Mouse (Mus musculus) liver, embryonic 16.5 days (tissue): ENCODE results near the gene Pllp. TPM values are rescaled to one million over a fixed set of nuclear protein-coding genes. Genes with fewer than 3 reads are reported as not detected.

Experiments used
- ATAC-seq: fragments of 200-750 bp; cut with Nextera tagmentation; 2 replicates; pipeline ENCODE4 v1.8.0; 2017; ENCODE audit warnings: low read depth, mild to moderate bottlenecking, moderate number of reproducible peaks, moderate library complexity
- H3K27ac ChIP-seq: fragments of 300-500 bp; sonication (generic); 2 replicates; pipeline ENCODE4 v1.5.1; 2014; ENCODE audit warnings: mild to moderate bottlenecking, low read length
- H3K27me3 ChIP-seq: fragments of 300-500 bp; sonication (generic); 2 replicates; pipeline ENCODE4 v1.6.1; 2014; ENCODE audit warnings: low read depth, low read length, mixed read lengths; ENCODE audit not compliant: control insufficient read depth, insufficient read depth
- H3K36me3 ChIP-seq: fragments of 300-500 bp; sonication (generic); 2 replicates; pipeline ENCODE4 v1.6.1; 2014; ENCODE audit warnings: mild to moderate bottlenecking; ENCODE audit not compliant: control insufficient read depth, insufficient read depth
- H3K4me1 ChIP-seq: fragments of 300-500 bp; sonication (generic); 2 replicates; pipeline ENCODE4 v1.6.1; 2014; ENCODE audit warnings: low read depth, low read length, mixed read lengths; ENCODE audit not compliant: control insufficient read depth
- H3K4me2 ChIP-seq: fragments of 300-500 bp; sonication (generic); 2 replicates; pipeline ENCODE4 v1.6.1; 2014; ENCODE audit warnings: low read depth, low read length, mixed read lengths
- H3K4me3 ChIP-seq: fragments of 300-500 bp; sonication (generic); 2 replicates; pipeline ENCODE4 v1.5.1; 2014; ENCODE audit warnings: low read depth, mild to moderate bottlenecking, low read length
- H3K9ac ChIP-seq: fragments of 300-500 bp; sonication (generic); 2 replicates; pipeline ENCODE4 v1.6.1; 2014; ENCODE audit warnings: low read depth, low read length
- H3K9me3 ChIP-seq: fragments of 300-500 bp; sonication (generic); replicated peaks from 2 replicates; pipeline ENCODE4 v1.6.1; 2016; ENCODE audit warnings: low read length; ENCODE audit not compliant: control insufficient read depth
- WGBS: fragments of 180-500 bp; shearing (Covaris S2); extraction: QIAGEN DNeasy Blood & Tissue Kit; methylation state at CpG from one replicate; pipeline ENCODE4 v1.1.7; 2014; ENCODE audit not compliant: insufficient replicate concordance; 5-methylcytosine and 5-hydroxymethylcytosine counted together
- polyA plus RNA-seq: library from polyadenylated mRNA; unstranded; fragments of >200 nt; fragmentation: Nextera tagmentation; extraction: Ambion mirVana; gene quantifications from 2 replicates; pipeline ENCODE4 v1.2.1, GENCODE M21; 2015

Pllp gene
- polyA plus RNA-seq, 1 experiment from 2014 or later, result 0.96 TPM

- Histone ChIP-seq H3K36me3 (no peaks in the 10 kb centered on the region), H3K27ac (no peak overlapping the region), H3K4me3 (no peak overlapping the region), H3K4me1 (peaks cover 8% of the 10 kb centered on the region), H3K4me2 (no peak overlapping the region), H3K9me3 (no peaks in the 10 kb centered on the region), H3K27me3 (peaks cover 54% of the 10 kb centered on the region), H3K9ac (no peak overlapping the region)
- no peak for ATAC-seq
- WGBS, result 44% methylated on average over 3 of the region's 3 CpGs
Measured at GRCm38 (mm10) chr8:94696566-94696965, 488 bp upstream of the Pllp start.

GRCm38 (mm10) chr8:94695341-94695993 lies 611 bp downstream of the Pllp start:
- H3K4me1 ChIP-seq, result peaks cover 8% of the 10 kb centered on the region
- H3K27me3 ChIP-seq, result peaks cover 54% of the 10 kb centered on the region
- no peak overlapping the region; the same call in 1 of the 2 replicates for H3K9ac ChIP-seq
- ATAC-seq, result peak; percentile 11; the same call in 1 of the 2 replicates
- under 1% methylated on average over 31 of the region's 31 CpGs for WGBS
- no peaks in the 10 kb centered on the region for H3K36me3 ChIP-seq
- H3K4me2 ChIP-seq, result peak overlapping the region; percentile 61
- H3K4me3 ChIP-seq, result peak overlapping the region; percentile 54
- no peaks in the 10 kb centered on the region for H3K9me3 ChIP-seq
- no peak overlapping the region for H3K27ac ChIP-seq

- H3K36me3 ChIP-seq, result no peaks in the 10 kb centered on the region
- peaks cover 54% of the 10 kb centered on the region for H3K27me3 ChIP-seq
- no peak overlapping the region for H3K4me2 ChIP-seq
- ATAC-seq, result no peak
- 10% methylated on average over 6 of the region's 6 CpGs for WGBS
- H3K4me1 ChIP-seq, result peaks cover 8% of the 10 kb centered on the region
- H3K9ac ChIP-seq, result no peak overlapping the region
- H3K27ac ChIP-seq, result no peak overlapping the region
- H3K4me3 ChIP-seq, result no peak overlapping the region
- no peaks in the 10 kb centered on the region for H3K9me3 ChIP-seq
Measured at GRCm38 (mm10) chr8:94694701-94695100, 1.4 kb downstream of the Pllp start.

- Histone ChIP-seq H3K27ac (no peak overlapping the region), H3K27me3 (no peaks in the 10 kb centered on the region), H3K9ac (no peak overlapping the region), H3K4me2 (no peak overlapping the region), H3K4me3 (no peak overlapping the region), H3K36me3 (no peaks in the 10 kb centered on the region), H3K9me3 (no peaks in the 10 kb centered on the region), H3K4me1 (no peaks in the 10 kb centered on the region)
- ATAC-seq, result no peak
- whole genome bisulfite sequencing, result 49% methylated on average over 9 of the region's 9 CpGs
Measured at GRCm38 (mm10) chr8:94685953-94686352, 10.1 kb downstream of the Pllp start.

- Histone ChIP-seq H3K27me3 (no peaks in the 10 kb centered on the region), H3K27ac (no peak overlapping the region), H3K4me3 (no peak overlapping the region), H3K36me3 (no peaks in the 10 kb centered on the region), H3K4me1 (no peaks in the 10 kb centered on the region), H3K9me3 (peaks cover 4% of the 10 kb centered on the region; the same call in 1 of the 2 replicates), H3K4me2 (no peak overlapping the region), H3K9ac (no peak overlapping the region)
- no peak for ATAC-seq
- 42% methylated on average over 4 of the region's 4 CpGs for WGBS
Measured at GRCm38 (mm10) chr8:94684287-94684686, 11.8 kb downstream of the Pllp start.

GRCm38 (mm10) chr8:94682732-94683524 lies 13.2 kb downstream of the Pllp start:
- Histone ChIP-seq H3K27me3 (no peaks in the 10 kb centered on the region), H3K36me3 (no peaks in the 10 kb centered on the region), H3K4me3 (no peak overlapping the region), H3K9me3 (peaks cover 4% of the 10 kb centered on the region; the same call in 1 of the 2 replicates), H3K27ac (no peak overlapping the region), H3K4me1 (no peaks in the 10 kb centered on the region), H3K9ac (no peak overlapping the region), H3K4me2 (no peak overlapping the region)
- 63% methylated on average over 16 of the region's 16 CpGs for WGBS
- ATAC-seq, result no peak

GRCm38 (mm10) chr8:94680414-94680813 lies 15.7 kb downstream of the Pllp start:
- WGBS, result 71% methylated on average over 3 of the region's 3 CpGs
- H3K4me2 ChIP-seq, result no peak overlapping the region
- H3K9ac ChIP-seq, result no peak overlapping the region
- no peak overlapping the region for H3K4me3 ChIP-seq
- H3K36me3 ChIP-seq, result no peaks in the 10 kb centered on the region
- no peaks in the 10 kb centered on the region for H3K27me3 ChIP-seq
- H3K27ac ChIP-seq, result no peak overlapping the region
- peaks cover 4% of the 10 kb centered on the region; the same call in 1 of the 2 replicates for H3K9me3 ChIP-seq
- no peaks in the 10 kb centered on the region for H3K4me1 ChIP-seq
- no peak for ATAC-seq

GRCm38 (mm10) chr8:94678582-94678981 lies 17.5 kb downstream of the Pllp start:
- H3K9ac ChIP-seq, result no peak overlapping the region
- 35% methylated on average over 9 of the region's 9 CpGs for WGBS
- H3K4me3 ChIP-seq, result no peak overlapping the region
- no peak for ATAC-seq
- no peak overlapping the region for H3K27ac ChIP-seq
- H3K27me3 ChIP-seq, result no peaks in the 10 kb centered on the region
- H3K9me3 ChIP-seq, result peaks cover 4% of the 10 kb centered on the region; the same call in 1 of the 2 replicates
- no peak overlapping the region for H3K4me2 ChIP-seq
- no peaks in the 10 kb centered on the region for H3K36me3 ChIP-seq
- no peaks in the 10 kb centered on the region for H3K4me1 ChIP-seq

- no peak overlapping the region for H3K4me2 ChIP-seq
- H3K27me3 ChIP-seq, result no peaks in the 10 kb centered on the region
- WGBS, result 80% methylated on average over 6 of the region's 6 CpGs
- no peaks in the 10 kb centered on the region for H3K4me1 ChIP-seq
- no peak overlapping the region for H3K4me3 ChIP-seq
- peaks cover 4% of the 10 kb centered on the region; the same call in 1 of the 2 replicates for H3K9me3 ChIP-seq
- ATAC-seq, result no peak
- no peak overlapping the region for H3K27ac ChIP-seq
- H3K36me3 ChIP-seq, result peaks cover 13% of the 10 kb centered on the region
- H3K9ac ChIP-seq, result no peak overlapping the region
Measured at GRCm38 (mm10) chr8:94675923-94676322, 20.2 kb downstream of the Pllp start.
